Mouse (Mus musculus) midbrain, embryonic 14.5 days (tissue): ENCODE data around the gene Ngp. TPM values are rescaled to one million over a fixed set of nuclear protein-coding genes. Genes with fewer than 3 reads are reported as not detected.
"Not testable (repeated sequence)": the region's sequence is repeated elsewhere in the genome, so short reads cannot be mapped to it uniquely, and the experiment has no call there.

ENCODE experiments used
- ATAC-seq: fragments of 200-750 bp; cut with Nextera tagmentation; 2 replicates; pipeline ENCODE4 v1.8.0; 2017; ENCODE audit warnings: moderate number of reproducible peaks, moderate library complexity; ENCODE audit not compliant: low FRiP score, low TSS enrichment
- DNase-seq: peaks from one replicate; pipeline ENCODE4 v3.0.0-alpha.2; 2015
- H3K27ac ChIP-seq: fragments of 300-500 bp; sonication (generic); replicated peaks from 2 replicates; pipeline ENCODE4 v1.5.1; 2014; ENCODE audit warnings: mild to moderate bottlenecking, low read depth, low read length, moderate library complexity
- H3K27me3 ChIP-seq: fragments of 300-500 bp; sonication (generic); 2 replicates; pipeline ENCODE4 v1.6.1; 2014; ENCODE audit warnings: low read length, control low read depth, mixed read lengths; ENCODE audit not compliant: control insufficient read depth, insufficient read depth
- H3K36me3 ChIP-seq: fragments of 300-500 bp; sonication (generic); 2 replicates; pipeline ENCODE4 v1.6.1; 2014; ENCODE audit warnings: low read length, control low read depth; ENCODE audit not compliant: control insufficient read depth, insufficient read depth
- H3K4me1 ChIP-seq: fragments of 300-500 bp; sonication (generic); 2 replicates; pipeline ENCODE4 v1.6.1; 2014; ENCODE audit warnings: mild to moderate bottlenecking, antibody characterized with exemption, low read length, control low read depth; ENCODE audit not compliant: control insufficient read depth, insufficient read depth
- H3K4me2 ChIP-seq: fragments of 300-500 bp; sonication (generic); 2 replicates; pipeline ENCODE4 v1.6.1; 2014; ENCODE audit warnings: mild to moderate bottlenecking, low read length, moderate library complexity
- H3K4me3 ChIP-seq: fragments of 300-500 bp; sonication (generic); replicated peaks from 2 replicates; pipeline ENCODE4 v1.5.1; 2014; ENCODE audit warnings: low read depth, low read length
- H3K9ac ChIP-seq: fragments of 300-500 bp; sonication (generic); replicated peaks from 2 replicates; pipeline ENCODE4 v1.6.1; 2014; ENCODE audit warnings: mild to moderate bottlenecking, low read length, moderate library complexity
- H3K9me3 ChIP-seq: fragments of 300-500 bp; sonication (generic); 2 replicates; pipeline ENCODE4 v1.6.1; 2016; ENCODE audit warnings: low read length, control low read depth, mixed read lengths; ENCODE audit not compliant: control insufficient read depth
- WGBS: fragments of 180-500 bp; shearing (Covaris S2); extraction: QIAGEN DNeasy Blood & Tissue Kit; methylation state at CpG from one replicate; pipeline ENCODE4 v1.1.7; 2014; 5-methylcytosine and 5-hydroxymethylcytosine counted together
- polyA plus RNA-seq: library from polyadenylated mRNA; unstranded; fragments of >200 nt; fragmentation: Nextera tagmentation; extraction: Ambion mirVana; gene quantifications from 2 replicates; pipeline ENCODE4 v1.2.1, GENCODE M21; 2014

The Ngp gene
- polyA plus RNA-seq: 0.34 TPM in 1 of 2 replicates, not detected in the other

GRCm38 (mm10) chr9:110419511-110420112 is at the start of gene Ngp:
Gene Ngp, plus strand, starts transcription at chr9:110419747.
- DNase-seq (no peak), ATAC-seq (no peak)
- Histone ChIP-seq H3K9me3 (no peaks in the 10 kb centered on the region), H3K9ac (no peak within 1 kb of the TSS), H3K4me3 (no peak within 1 kb of the TSS), H3K27me3 (no peaks in the 10 kb centered on the region), H3K27ac (no peak within 1 kb of the TSS), H3K36me3 (no peaks in the 10 kb centered on the region), H3K4me1 (no peaks in the 10 kb centered on the region), H3K4me2 (no peak within 1 kb of the TSS)
- WGBS: 92% methylated on average over 12 of the region's 12 CpGs

DNA sequence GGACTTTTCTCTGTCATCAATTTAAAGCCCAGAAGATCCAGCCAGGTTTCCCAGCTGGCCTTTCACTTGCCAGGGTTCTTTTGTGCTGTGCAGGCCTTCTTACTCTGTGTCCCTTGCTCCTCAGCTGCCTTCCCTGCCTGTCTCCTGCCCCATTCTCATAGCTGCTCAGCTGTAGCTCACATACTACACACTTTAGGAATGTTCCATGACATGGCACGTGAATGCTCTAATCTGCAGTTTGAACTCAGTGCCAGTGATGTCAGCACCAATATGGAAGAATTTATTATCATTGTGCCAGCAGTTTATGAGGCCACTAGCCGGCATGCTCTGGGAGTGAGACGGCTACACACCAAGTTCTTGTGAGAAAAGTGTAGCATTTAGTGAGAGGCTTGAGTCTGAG is 49.7 kb upstream of the Ngp start:
- Histone ChIP-seq H3K4me1 (no peaks in the 10 kb centered on the region), H3K4me2 (no peak overlapping the region), H3K27me3 (no peaks in the 10 kb centered on the region), H3K27ac (no peak overlapping the region), H3K36me3 (peaks cover 34% of the 10 kb centered on the region), H3K9me3 (no peaks in the 10 kb centered on the region), H3K9ac (no peak overlapping the region), H3K4me3 (no peak overlapping the region)
- DNase-seq (no peak), ATAC-seq (no peak)
- WGBS: 93% methylated on average over 3 of the region's 3 CpGs

GRCm38 (mm10) chr9:110373871-110374270 is 45.7 kb upstream of the Ngp start:
- Histone ChIP-seq H3K4me1 (no peaks in the 10 kb centered on the region), H3K36me3 (peaks cover 53% of the 10 kb centered on the region), H3K9me3 (no peaks in the 10 kb centered on the region), H3K4me2 (no peak overlapping the region), H3K27ac (no peak overlapping the region), H3K27me3 (no peaks in the 10 kb centered on the region), H3K9ac (no peak overlapping the region), H3K4me3 (no peak overlapping the region)
- WGBS: 93% methylated on average over 13 of the region's 13 CpGs
- DNase-seq: no peak
- no peak for ATAC-seq

DNA sequence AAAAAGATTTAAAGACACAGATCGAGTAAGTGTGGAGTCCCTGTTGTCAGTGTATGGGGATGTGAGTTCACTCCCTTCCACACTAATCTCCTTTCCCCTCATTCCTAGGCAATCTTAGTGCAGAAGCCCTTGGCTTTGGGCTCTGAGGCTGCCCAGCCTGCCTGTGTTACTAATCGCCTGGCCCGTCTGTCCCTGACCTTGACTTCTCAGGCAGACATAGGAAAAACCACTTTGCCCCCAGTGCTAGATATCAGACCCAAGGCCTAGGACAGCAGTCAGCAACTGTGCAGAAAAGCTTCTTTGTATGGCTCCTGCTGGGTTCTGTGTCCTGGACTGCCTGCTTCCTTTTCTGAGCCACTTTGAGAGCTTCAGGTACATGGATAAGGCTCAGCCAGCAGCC is 43.9 kb upstream of the Ngp start:
- H3K9ac ChIP-seq: no peak overlapping the region
- H3K36me3 ChIP-seq: peaks cover 64% of the 10 kb centered on the region
- H3K27me3 ChIP-seq: no peaks in the 10 kb centered on the region
- no peak for DNase-seq
- no peak for ATAC-seq
- no peak overlapping the region for H3K4me2 ChIP-seq
- no peak overlapping the region for H3K27ac ChIP-seq
- H3K4me1 ChIP-seq: no peaks in the 10 kb centered on the region
- H3K9me3 ChIP-seq: no peaks in the 10 kb centered on the region
- WGBS: 94% methylated on average over 3 of the region's 3 CpGs
- no peak overlapping the region for H3K4me3 ChIP-seq

DNA sequence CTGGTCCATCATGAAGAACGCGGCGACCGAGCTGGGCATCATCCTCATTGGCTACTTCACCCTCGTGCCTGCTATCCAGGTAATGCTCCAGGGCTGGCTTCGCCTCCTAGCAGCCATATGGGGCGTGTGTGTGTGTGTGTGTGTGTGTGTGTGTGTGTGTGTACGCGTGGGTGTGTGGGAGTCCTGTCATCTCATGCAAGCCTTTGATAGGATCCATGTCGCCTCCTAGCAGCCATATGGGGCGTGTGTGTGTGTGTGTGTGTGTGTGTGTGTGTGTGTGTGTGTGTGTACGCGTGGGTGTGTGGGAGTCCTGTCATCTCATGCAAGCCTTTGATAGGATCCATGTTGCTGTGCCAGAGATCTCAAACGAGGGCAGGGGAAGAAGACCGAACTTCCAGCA is 41.9 kb upstream of the Ngp start:
- H3K36me3 ChIP-seq: peaks cover 78% of the 10 kb centered on the region
- H3K9me3 ChIP-seq, H3K27me3 ChIP-seq, H3K27ac ChIP-seq, H3K9ac ChIP-seq, H3K4me1 ChIP-seq, ATAC-seq, DNase-seq, H3K4me3 ChIP-seq, H3K4me2 ChIP-seq: not testable (repeated sequence)
- WGBS: 96% methylated on average over 15 of the region's 15 CpGs

- H3K4me2 ChIP-seq: no peak overlapping the region
- no peaks in the 10 kb centered on the region for H3K9me3 ChIP-seq
- H3K27ac ChIP-seq: no peak overlapping the region
- no peak overlapping the region for H3K9ac ChIP-seq
- peaks cover 77% of the 10 kb centered on the region for H3K36me3 ChIP-seq
- 96% methylated on average over 8 of the region's 8 CpGs for WGBS
- H3K4me1 ChIP-seq: no peaks in the 10 kb centered on the region
- H3K27me3 ChIP-seq: no peaks in the 10 kb centered on the region
- no peak for ATAC-seq
- no peak overlapping the region for H3K4me3 ChIP-seq
- no peak for DNase-seq
These were observed 40.2 kb upstream of the Ngp start for GRCm38 (mm10) chr9:110379361-110379760.

DNA sequence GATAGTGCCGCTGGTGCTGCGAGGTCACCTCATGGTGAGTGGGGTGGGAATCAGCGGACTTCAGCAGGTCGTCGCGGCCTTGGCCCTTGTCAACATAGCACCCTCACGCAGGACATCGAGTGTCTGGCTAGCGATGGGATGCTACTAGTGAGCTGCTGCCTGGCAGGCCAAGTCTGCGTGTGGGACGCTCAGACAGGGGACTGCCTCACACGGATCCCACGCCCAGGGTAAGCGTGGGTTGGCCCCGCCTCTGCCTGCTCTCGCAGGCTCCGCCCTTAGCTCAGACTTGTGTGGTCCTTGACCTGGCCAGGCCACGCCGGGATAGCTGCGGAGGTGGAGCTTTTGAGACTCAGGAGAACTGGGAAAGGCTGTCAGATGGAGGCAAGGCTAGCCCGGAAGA is 38.9 kb upstream of the Ngp start:
- DNase-seq (no peak), ATAC-seq (0 out of 2 replicates have a peak, but pooled peaks have one; percentile 27)
- no peak overlapping the region for H3K27ac ChIP-seq
- no peak overlapping the region for H3K4me2 ChIP-seq
- no peaks in the 10 kb centered on the region for H3K27me3 ChIP-seq
- H3K9ac ChIP-seq: no peak overlapping the region
- H3K9me3 ChIP-seq: no peaks in the 10 kb centered on the region
- peaks cover 85% of the 10 kb centered on the region for H3K36me3 ChIP-seq
- H3K4me1 ChIP-seq: no peaks in the 10 kb centered on the region
- H3K4me3 ChIP-seq: no peak overlapping the region
- WGBS: 49% methylated on average over 21 of the region's 21 CpGs

DNA sequence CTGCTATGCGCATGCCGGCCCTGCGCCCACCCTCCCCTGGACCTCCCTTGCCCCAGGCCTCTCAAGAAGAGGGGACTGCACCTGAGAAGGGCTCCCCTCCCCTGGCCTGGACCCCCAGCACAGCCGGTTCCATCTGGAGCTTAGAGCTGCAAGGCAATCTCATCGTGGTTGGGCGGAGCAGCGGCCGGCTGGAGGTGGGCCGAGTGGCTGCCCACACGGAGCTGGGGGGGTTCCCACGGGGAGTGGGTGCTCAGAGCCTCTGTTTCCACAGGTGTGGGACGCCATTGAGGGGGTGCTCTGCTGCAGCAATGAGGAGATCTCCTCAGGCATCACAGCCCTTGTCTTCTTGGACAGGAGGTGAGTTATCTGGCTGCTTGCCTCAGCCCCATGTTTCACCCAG is 38.3 kb upstream of the Ngp start:
- H3K9ac ChIP-seq: no peak overlapping the region
- no peak for ATAC-seq
- no peaks in the 10 kb centered on the region for H3K27me3 ChIP-seq
- no peak overlapping the region for H3K27ac ChIP-seq
- peaks cover 91% of the 10 kb centered on the region for H3K36me3 ChIP-seq
- no peaks in the 10 kb centered on the region for H3K4me1 ChIP-seq
- DNase-seq: no peak
- no peak overlapping the region for H3K4me2 ChIP-seq
- 83% methylated on average over 12 of the region's 12 CpGs for WGBS
- no peak overlapping the region for H3K4me3 ChIP-seq
- H3K9me3 ChIP-seq: no peaks in the 10 kb centered on the region

DNA sequence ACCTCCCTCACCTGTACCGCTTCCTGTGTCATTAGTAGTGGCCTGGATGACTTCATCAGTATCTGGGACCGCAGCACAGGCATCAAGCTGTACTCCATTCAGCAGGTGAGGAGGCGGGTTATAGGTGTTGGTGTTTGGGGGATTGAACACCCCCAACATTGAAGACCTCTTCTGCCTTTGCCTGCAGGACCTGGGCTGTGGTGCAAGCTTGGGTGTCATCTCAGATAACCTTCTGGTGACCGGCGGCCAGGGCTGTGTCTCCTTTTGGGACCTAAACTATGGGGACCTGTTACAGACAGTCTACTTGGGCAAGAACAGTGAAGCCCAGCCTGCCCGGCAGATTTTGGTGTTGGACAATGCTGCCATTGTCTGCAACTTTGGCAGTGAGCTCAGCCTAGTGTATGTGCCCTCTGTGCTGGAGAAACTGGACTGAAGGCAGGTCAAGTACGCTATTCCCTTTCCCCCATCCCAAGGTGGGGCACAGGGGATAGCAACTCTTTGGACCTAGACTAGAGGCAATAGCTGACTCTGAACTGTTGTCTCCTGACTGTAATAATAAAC is 35.1 kb upstream of the Ngp start:
- no peak overlapping the region for H3K27ac ChIP-seq
- H3K9me3 ChIP-seq: no peaks in the 10 kb centered on the region
- no peaks in the 10 kb centered on the region for H3K4me1 ChIP-seq
- DNase-seq: no peak
- H3K9ac ChIP-seq: no peak overlapping the region
- no peak for ATAC-seq
- H3K4me3 ChIP-seq: no peak overlapping the region
- peaks cover 93% of the 10 kb centered on the region for H3K36me3 ChIP-seq
- H3K27me3 ChIP-seq: no peaks in the 10 kb centered on the region
- WGBS: 90% methylated on average over 7 of the region's 7 CpGs
- H3K4me2 ChIP-seq: no peak overlapping the region
